Mouse (Mus musculus): ENCODE data around the gene Chst8. TPM values are rescaled to one million over a fixed set of nuclear protein-coding genes. Genes with fewer than 3 reads are reported as not detected.
A peak's percentile ranks its signal among the peaks of the same experiment; 100 is the strongest.

The Chst8 gene
- polyA plus RNA-seq, 1 experiment from 2014 or later = 5.7 TPM

DNA sequence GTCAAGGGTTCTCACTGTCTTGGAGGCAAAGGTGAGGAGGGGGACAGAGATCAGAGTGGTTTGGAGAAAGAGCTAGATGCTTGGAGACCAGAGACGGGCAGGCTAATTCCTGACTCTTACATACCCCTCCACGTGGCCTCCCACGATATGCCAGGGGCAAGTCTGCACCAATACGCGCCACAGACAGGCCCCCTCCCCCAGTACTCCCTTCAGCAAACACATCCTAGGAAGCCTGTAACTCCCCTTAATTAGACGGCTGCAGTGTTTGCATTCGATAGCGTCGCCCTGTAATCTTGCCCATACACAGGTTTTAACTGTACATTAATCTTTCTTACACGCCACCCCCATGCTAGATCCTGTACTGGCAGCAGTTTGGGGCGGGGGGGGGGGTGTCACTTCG lies 14.5 kb downstream of the Chst8 start:
- H3K4me1 ChIP-seq = peaks cover 33% of the 10 kb centered on the region
- H3K36me3 ChIP-seq (replicated peaks) = no peaks in the 10 kb centered on the region
- DNase-seq (ENCODE audit: extremely low spot score, low spot score) = no peak
- H3K9me3 ChIP-seq = no peaks in the 10 kb centered on the region
- peak overlapping the region; percentile 66 for H3K27ac ChIP-seq
- 12% methylated on average over 12 of the region's 12 CpGs for WGBS
- peaks cover 33% of the 10 kb centered on the region for H3K27me3 ChIP-seq (ENCODE audit: poor library complexity, severe bottlenecking)
- peak overlapping the region; percentile 28 for H3K4me3 ChIP-seq

DNA sequence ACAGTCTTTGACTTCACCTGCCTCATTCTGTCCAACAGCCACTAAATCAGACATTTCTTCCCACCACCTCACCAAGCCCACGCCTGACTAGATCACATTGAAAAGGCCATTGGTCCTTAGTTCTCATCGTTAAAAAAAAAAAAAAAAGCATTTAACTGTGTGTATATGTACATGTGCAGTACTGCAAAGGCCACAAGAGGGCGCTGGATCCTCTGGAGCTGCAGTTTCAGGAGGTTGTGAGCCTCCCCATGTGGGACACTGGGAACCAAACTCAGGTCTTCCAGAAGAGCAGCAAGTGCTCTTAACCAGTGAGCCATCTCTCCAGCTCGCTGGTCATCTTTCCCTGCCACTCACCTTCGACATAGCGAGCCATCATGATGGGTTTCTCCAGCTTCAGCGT lies 22.1 kb downstream of the Chst8 start:
- no peak overlapping the region for H3K27ac ChIP-seq
- H3K9me3 ChIP-seq = peaks cover 4% of the 10 kb centered on the region; the same call in 1 of the 2 replicates
- 78% methylated on average over 7 of the region's 7 CpGs for WGBS
- no peak for DNase-seq (ENCODE audit: extremely low spot score, low spot score)
- H3K4me3 ChIP-seq = no peak overlapping the region
- H3K36me3 ChIP-seq (replicated peaks) = no peaks in the 10 kb centered on the region
- H3K4me1 ChIP-seq = no peaks in the 10 kb centered on the region
- H3K27me3 ChIP-seq (ENCODE audit: poor library complexity, severe bottlenecking) = no peaks in the 10 kb centered on the region

- no peak for DNase-seq (ENCODE audit: extremely low spot score, low spot score)
- Histone ChIP-seq H3K27ac (no peak overlapping the region), H3K36me3 (replicated peaks) (no peaks in the 10 kb centered on the region), H3K4me3 (no peak overlapping the region), H3K9me3 (peaks cover 4% of the 10 kb centered on the region; the same call in 1 of the 2 replicates), H3K27me3 (ENCODE audit: poor library complexity, severe bottlenecking) (no peaks in the 10 kb centered on the region), H3K4me1 (peaks cover 6% of the 10 kb centered on the region; the same call in 1 of the 2 replicates)
These were observed 25.3 kb downstream of the Chst8 start for GRCm38 (mm10) chr7:34787171-34787570.

DNA sequence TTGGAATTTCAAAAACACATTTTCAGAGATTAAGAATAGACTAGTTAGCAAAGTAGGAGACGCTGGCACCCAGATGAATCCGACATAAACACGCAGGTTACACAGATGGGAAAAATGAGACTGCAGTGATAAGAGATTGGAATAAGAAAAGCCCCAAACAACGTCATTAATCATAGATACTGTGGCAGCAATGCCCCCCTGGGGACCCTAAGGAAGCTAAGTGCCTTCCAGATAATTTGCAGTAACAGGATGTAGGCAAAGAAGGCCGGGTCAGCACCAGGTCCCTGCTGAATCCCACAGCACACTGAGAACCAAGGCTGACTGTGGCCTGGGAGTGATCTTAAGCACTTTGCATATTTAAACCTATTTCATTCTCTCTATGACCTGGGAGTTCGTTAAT lies 27.5 kb downstream of the Chst8 start:
- Histone ChIP-seq H3K9me3 (peaks cover 15% of the 10 kb centered on the region; the same call in 1 of the 2 replicates), H3K36me3 (replicated peaks) (no peaks in the 10 kb centered on the region), H3K27me3 (ENCODE audit: poor library complexity, severe bottlenecking) (no peaks in the 10 kb centered on the region), H3K27ac (no peak overlapping the region), H3K4me1 (peaks cover 6% of the 10 kb centered on the region; the same call in 1 of the 2 replicates), H3K4me3 (no peak overlapping the region)
- 72% methylated on average over 6 of the region's 6 CpGs for WGBS
- DNase-seq (ENCODE audit: extremely low spot score, low spot score) = no peak

GRCm38 (mm10) chr7:34784469-34784868 lies 28.0 kb downstream of the Chst8 start:
- Histone ChIP-seq H3K4me3 (no peak overlapping the region), H3K27ac (no peak overlapping the region), H3K9me3 (peaks cover 15% of the 10 kb centered on the region; the same call in 1 of the 2 replicates), H3K27me3 (ENCODE audit: poor library complexity, severe bottlenecking) (no peaks in the 10 kb centered on the region), H3K4me1 (peaks cover 6% of the 10 kb centered on the region; the same call in 1 of the 2 replicates), H3K36me3 (replicated peaks) (no peaks in the 10 kb centered on the region)
- WGBS = 86% methylated on average over 9 of the region's 9 CpGs
- no peak for DNase-seq (ENCODE audit: extremely low spot score, low spot score)

DNA sequence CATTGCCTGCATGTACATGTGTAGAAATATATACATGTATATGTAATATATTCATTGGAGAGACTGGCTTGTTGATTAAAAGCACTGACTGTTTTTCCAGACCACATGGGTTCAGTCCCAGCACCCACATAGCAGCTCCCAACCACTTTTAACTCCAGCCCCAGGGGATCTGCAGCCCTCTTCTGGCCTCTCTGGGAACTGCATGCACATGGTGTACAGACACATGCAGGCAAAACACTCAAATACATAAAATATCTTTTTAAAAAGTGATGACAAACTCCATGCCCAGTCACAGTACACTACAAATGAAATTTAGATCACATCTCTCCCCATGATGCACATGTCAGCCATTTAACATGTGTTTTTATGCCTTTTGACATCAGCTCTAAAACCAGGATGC lies 30.5 kb downstream of the Chst8 start:
- H3K4me1 ChIP-seq = peaks cover 14% of the 10 kb centered on the region
- H3K36me3 ChIP-seq (replicated peaks) = no peaks in the 10 kb centered on the region
- peaks cover 16% of the 10 kb centered on the region for H3K27me3 ChIP-seq (ENCODE audit: poor library complexity, severe bottlenecking)
- no peak for DNase-seq (ENCODE audit: extremely low spot score, low spot score)
- peaks cover 12% of the 10 kb centered on the region; the same call in 1 of the 2 replicates for H3K9me3 ChIP-seq
- H3K4me3 ChIP-seq = no peak overlapping the region
- H3K27ac ChIP-seq = no peak overlapping the region

DNA sequence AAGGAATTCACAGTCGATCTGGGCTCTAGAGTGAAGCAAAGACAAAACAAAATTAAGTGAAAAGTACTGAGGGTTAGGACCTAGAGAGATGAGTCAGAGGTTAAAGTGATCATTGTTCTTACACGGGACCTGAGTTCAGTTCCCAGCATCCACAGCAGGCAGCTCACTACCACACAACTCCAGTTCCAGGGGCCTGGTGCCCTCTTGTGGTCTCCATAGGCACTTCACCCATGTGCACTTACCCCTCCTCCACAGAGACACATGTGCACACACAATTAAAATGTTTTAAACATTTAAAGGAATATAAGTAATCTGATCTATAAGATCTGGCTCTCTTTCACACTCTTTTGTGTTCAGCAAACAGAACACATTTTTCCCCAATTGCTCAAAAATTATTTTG lies 31.3 kb downstream of the Chst8 start:
- H3K4me3 ChIP-seq = no peak overlapping the region
- no peak overlapping the region for H3K27ac ChIP-seq
- H3K9me3 ChIP-seq = peaks cover 11% of the 10 kb centered on the region; the same call in 1 of the 2 replicates
- H3K36me3 ChIP-seq (replicated peaks) = no peaks in the 10 kb centered on the region
- DNase-seq (ENCODE audit: extremely low spot score, low spot score) = no peak
- peaks cover 14% of the 10 kb centered on the region for H3K4me1 ChIP-seq
- peaks cover 16% of the 10 kb centered on the region for H3K27me3 ChIP-seq (ENCODE audit: poor library complexity, severe bottlenecking)
- WGBS = 94% methylated on average over 2 of the region's 2 CpGs

DNA sequence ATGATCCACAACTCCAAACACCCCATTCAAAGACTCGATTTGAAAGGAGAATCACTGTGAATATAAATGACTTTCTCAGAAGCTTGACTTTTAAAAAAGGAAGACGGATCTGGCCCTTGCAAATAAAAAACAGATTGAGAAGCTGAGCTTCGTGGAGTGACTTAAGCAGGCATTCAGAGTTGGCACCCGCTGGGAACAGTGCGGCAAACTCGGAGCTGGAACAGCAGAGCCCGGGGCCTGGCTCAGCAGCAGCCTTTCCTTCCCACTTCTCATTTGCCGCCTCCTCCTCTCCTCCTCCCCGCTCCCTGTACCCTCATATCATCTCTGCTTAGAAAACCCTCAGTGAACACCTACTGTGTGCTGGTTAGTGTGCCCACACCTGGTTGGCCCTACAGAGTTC lies 34.1 kb downstream of the Chst8 start:
- Histone ChIP-seq H3K27ac (no peak overlapping the region), H3K4me1 (peaks cover 33% of the 10 kb centered on the region), H3K36me3 (replicated peaks) (no peaks in the 10 kb centered on the region), H3K4me3 (no peak overlapping the region), H3K27me3 (ENCODE audit: poor library complexity, severe bottlenecking) (peaks cover 16% of the 10 kb centered on the region), H3K9me3 (peaks cover 11% of the 10 kb centered on the region; the same call in 1 of the 2 replicates)
- DNase-seq (ENCODE audit: extremely low spot score, low spot score) = no peak
- WGBS = 22% methylated on average over 9 of the region's 9 CpGs

DNA sequence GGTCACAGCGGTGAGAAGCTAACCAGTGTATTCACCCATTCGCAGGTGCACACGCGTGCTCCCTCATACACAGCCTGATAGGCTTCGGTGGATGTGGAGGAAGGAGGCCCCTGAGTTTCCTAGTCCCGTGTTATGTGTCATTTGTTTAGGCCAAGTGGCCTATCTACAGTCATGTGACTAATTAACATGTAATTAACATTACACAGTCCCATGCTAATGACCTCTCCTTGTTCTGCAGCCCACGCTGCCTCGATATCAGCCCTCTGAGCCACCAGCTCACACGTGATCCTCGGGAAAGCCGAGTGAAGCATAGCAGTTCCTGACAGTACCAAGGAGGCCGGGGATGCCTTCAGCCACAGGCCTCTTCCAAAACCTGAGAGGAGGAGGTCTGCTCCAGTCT lies 36.9 kb downstream of the Chst8 start:
- WGBS = 86% methylated on average over 12 of the region's 12 CpGs
- H3K4me1 ChIP-seq = peaks cover 38% of the 10 kb centered on the region
- no peak overlapping the region for H3K4me3 ChIP-seq
- peaks cover 16% of the 10 kb centered on the region for H3K27me3 ChIP-seq (ENCODE audit: poor library complexity, severe bottlenecking)
- H3K36me3 ChIP-seq (replicated peaks) = no peaks in the 10 kb centered on the region
- no peak for DNase-seq (ENCODE audit: extremely low spot score, low spot score)
- H3K27ac ChIP-seq = no peak overlapping the region
- peaks cover 1% of the 10 kb centered on the region; the same call in 1 of the 2 replicates for H3K9me3 ChIP-seq

- Histone ChIP-seq H3K27ac (0 out of 2 replicates have a peak overlapping the region, but pooled peaks have one; percentile 15), H3K36me3 (replicated peaks) (no peaks in the 10 kb centered on the region), H3K4me3 (no peak overlapping the region), H3K4me1 (peaks cover 38% of the 10 kb centered on the region), H3K27me3 (ENCODE audit: poor library complexity, severe bottlenecking) (peaks cover 16% of the 10 kb centered on the region), H3K9me3 (no peaks in the 10 kb centered on the region)
- WGBS = 85% methylated on average over 4 of the region's 4 CpGs
- no peak for DNase-seq (ENCODE audit: extremely low spot score, low spot score)
These were observed 37.6 kb downstream of the Chst8 start for GRCm38 (mm10) chr7:34774947-34775346.

DNA sequence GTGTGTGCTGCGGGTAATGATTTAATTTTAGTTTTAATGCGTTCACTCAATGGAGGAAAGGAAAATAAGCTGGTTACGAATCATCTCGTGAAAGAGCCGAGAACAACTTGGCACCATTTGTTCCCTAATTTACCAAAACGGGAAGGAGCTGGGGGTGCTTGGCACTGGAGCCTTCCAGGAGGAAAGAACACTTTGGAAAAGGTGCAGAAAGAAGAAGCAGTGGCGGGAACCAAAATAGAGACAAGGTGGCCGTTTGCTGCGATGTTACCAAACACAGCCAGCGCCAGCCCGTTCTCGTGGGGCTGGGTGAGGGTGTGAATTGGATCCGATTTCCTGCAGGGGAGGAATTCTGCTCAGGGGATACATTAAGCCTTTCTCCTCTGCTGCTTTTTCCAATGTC lies 38.5 kb downstream of the Chst8 start:
- Histone ChIP-seq H3K36me3 (replicated peaks) (no peaks in the 10 kb centered on the region), H3K4me3 (no peak overlapping the region), H3K9me3 (no peaks in the 10 kb centered on the region), H3K27me3 (ENCODE audit: poor library complexity, severe bottlenecking) (peaks cover 13% of the 10 kb centered on the region), H3K27ac (no peak overlapping the region), H3K4me1 (peaks cover 38% of the 10 kb centered on the region)
- 69% methylated on average over 13 of the region's 13 CpGs for WGBS
- DNase-seq (ENCODE audit: extremely low spot score, low spot score) = no peak

DNA sequence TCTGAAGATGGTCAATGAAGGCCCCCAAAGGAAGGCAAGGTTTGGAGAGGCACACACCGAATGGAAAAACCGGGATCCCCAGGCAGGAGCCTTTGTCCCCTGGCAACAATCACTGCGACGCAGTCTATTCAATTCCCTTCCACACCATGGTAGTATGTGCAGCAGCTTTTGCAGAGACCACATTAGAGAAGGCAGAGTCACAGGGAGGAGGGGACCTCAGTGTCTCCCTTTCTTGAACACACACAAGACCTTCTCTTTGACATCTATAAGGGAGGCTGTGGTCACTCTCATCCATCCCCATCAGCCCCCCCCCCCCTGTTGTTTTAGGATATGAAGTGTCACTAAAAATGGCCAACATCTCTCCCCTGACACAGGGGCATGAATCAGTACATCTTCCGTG lies 39.2 kb downstream of the Chst8 start:
- no peak for DNase-seq (ENCODE audit: extremely low spot score, low spot score)
- peak overlapping the region; percentile 31; the same call in 1 of the 2 replicates for H3K27ac ChIP-seq
- WGBS = 76% methylated on average over 5 of the region's 5 CpGs

DNA sequence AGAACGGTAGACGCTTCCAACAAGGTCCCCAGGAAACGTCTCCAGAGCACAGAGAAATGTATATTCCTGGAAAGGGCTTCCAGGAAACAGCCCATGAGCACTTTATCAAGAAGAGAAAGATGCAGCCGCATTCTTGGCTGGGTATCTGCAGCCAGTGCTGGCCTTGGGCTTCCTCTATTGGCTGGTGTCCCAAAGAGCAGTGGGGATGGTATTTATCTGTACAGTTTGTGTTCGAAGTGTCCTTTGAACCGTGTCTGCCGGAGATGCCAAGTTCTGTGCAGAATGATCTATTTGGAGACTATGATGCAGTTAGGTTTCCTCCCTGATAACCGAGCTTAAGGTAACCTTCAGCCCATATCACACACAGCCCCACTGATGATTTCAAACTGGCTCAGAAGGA lies 43.0 kb downstream of the Chst8 start:
- WGBS = 91% methylated on average over 8 of the region's 8 CpGs
- Histone ChIP-seq H3K36me3 (replicated peaks) (no peaks in the 10 kb centered on the region), H3K9me3 (no peaks in the 10 kb centered on the region), H3K4me3 (no peak overlapping the region), H3K27ac (no peak overlapping the region), H3K4me1 (peaks cover 29% of the 10 kb centered on the region), H3K27me3 (ENCODE audit: poor library complexity, severe bottlenecking) (no peaks in the 10 kb centered on the region)
- DNase-seq (ENCODE audit: extremely low spot score, low spot score) = no peak

More for the DNA sequence above, 39.2 kb downstream of the Chst8 start:
- no peaks in the 10 kb centered on the region for H3K36me3 ChIP-seq (replicated peaks)
- H3K9me3 ChIP-seq = no peaks in the 10 kb centered on the region
- no peak overlapping the region for H3K4me3 ChIP-seq
- H3K4me1 ChIP-seq = peaks cover 32% of the 10 kb centered on the region
- H3K27me3 ChIP-seq (ENCODE audit: poor library complexity, severe bottlenecking) = peaks cover 6% of the 10 kb centered on the region; the same call in 1 of the 2 replicates
